Mouse (Mus musculus): ENCODE measurements at regions not wholly inside any gene's neighbourhood (a gene's known extent, or its start where the extent isn't known, plus 50 kb on each side); places are given as distances from the start of the nearest gene placed in this dataset.

GRCm38 (mm10) chr16:9195821-9196220, 365.9 kb downstream of the 1810013L24Rik start:
- in situ Hi-C loops (cut with MboI; ENCODE audit: low pct_ligation_motif_present, low pct_unique_long_range_greater_than_20kb, low sequenced_read_pairs) = no loop called here
- no peak for TF ChIP-seq USF2 (conservative IDR thresholded peaks at IDR 0.05; ENCODE audit: low read depth, low read length)
- no peaks in the 10 kb centered on the region for H3K79me2 ChIP-seq (replicated peaks; ENCODE audit: control insufficient read depth, extremely low read depth, insufficient read depth, poor library complexity, severe bottlenecking)
- peaks cover 0 to 2% of the 10 kb centered on the region in 2 experiments; a peak in 1 of 4 replicates for H3K4me1 ChIP-seq (ENCODE audit: control insufficient read depth in 1 of 2, insufficient read depth in 2 of 2)
- no peak for DNase-seq (ENCODE audit: extremely low read depth)
- no peak overlapping the region for H3K27ac ChIP-seq (ENCODE audit: insufficient read depth, low read depth)
- dilution Hi-C loops (cut with MboI; ENCODE audit: extremely low pct_ligation_motif_present, extremely low pct_unique_long_range_greater_than_20kb, low sequenced_read_pairs) = no loop called here
- H3K4me3 ChIP-seq (replicated peaks in 1 of 3; ENCODE audit: low read depth in 2 of 3, low read length in 2 of 3, poor library complexity in 1 of 3) = no peak overlapping the region
- no peaks in the 10 kb centered on the region for H3K36me3 ChIP-seq (replicated peaks in 1 of 2; ENCODE audit: control insufficient read depth in 1 of 2, insufficient read depth in 1 of 2, low read length in 1 of 2)
- H3K4me2 ChIP-seq (ENCODE audit: insufficient read depth, low read depth, poor library complexity, severe bottlenecking) = no peak overlapping the region
- no peaks in the 10 kb centered on the region for H3K9me3 ChIP-seq (replicated peaks; ENCODE audit: low read length)
- H3K9ac ChIP-seq (ENCODE audit: insufficient read depth, low read depth) = no peak overlapping the region
- no peaks in the 10 kb centered on the region for H3K27me3 ChIP-seq (replicated peaks)

GRCm38 (mm10) chr16:9198903-9199532, 369.1 kb downstream of the 1810013L24Rik start:
- no peak for DNase-seq (ENCODE audit: extremely low read depth)
- H3K27ac ChIP-seq (ENCODE audit: insufficient read depth, low read depth) = no peak overlapping the region
- no peaks in the 10 kb centered on the region for H3K4me1 ChIP-seq (ENCODE audit: control insufficient read depth in 1 of 2, insufficient read depth in 2 of 2)
- H3K4me3 ChIP-seq (replicated peaks in 1 of 3; ENCODE audit: low read depth in 2 of 3, low read length in 2 of 3, poor library complexity in 1 of 3) = no peak overlapping the region
- dilution Hi-C loops (cut with MboI; ENCODE audit: extremely low pct_ligation_motif_present, extremely low pct_unique_long_range_greater_than_20kb, low sequenced_read_pairs) (no loop called here), in situ Hi-C loops (cut with MboI; ENCODE audit: low pct_ligation_motif_present, low pct_unique_long_range_greater_than_20kb, low sequenced_read_pairs) (no loop called here)
- TF ChIP-seq MAFK (IDR thresholded peaks at IDR 0.05; ENCODE audit: insufficient replicate concordance, low read length) (no peak), MXI1 (IDR thresholded peaks at IDR 0.05; ENCODE audit: low read depth, low read length) (no peak), MAX (IDR thresholded peaks at IDR 0.05; ENCODE audit: low read length) (no peak), KAT2A (IDR thresholded peaks at IDR 0.05; ENCODE audit: insufficient replicate concordance, low read length) (no peak), SIN3A (IDR thresholded peaks at IDR 0.05; ENCODE audit: low read length) (no peak), POLR2AphosphoS2 (IDR thresholded peaks at IDR 0.05; ENCODE audit: low read depth, low read length) (no peak), MYC (IDR thresholded peaks at IDR 0.05; ENCODE audit: low read depth, low read length) (no peak), NELFE (IDR thresholded peaks at IDR 0.05; ENCODE audit: low read depth, low read length) (no peak), EP300 (IDR thresholded peaks at IDR 0.05; ENCODE audit: low read length) (no peak), USF1 (IDR thresholded peaks at IDR 0.05; ENCODE audit: low read depth, low read length) (no peak), E2F4 (IDR thresholded peaks at IDR 0.05; ENCODE audit: insufficient replicate concordance, low read depth, low read length) (no peak), RAD21 (IDR thresholded peaks at IDR 0.05; ENCODE audit: low read depth, low read length) (no peak), USF2 (conservative IDR thresholded peaks at IDR 0.05; ENCODE audit: low read depth, low read length) (no peak)
- H3K9ac ChIP-seq (ENCODE audit: insufficient read depth, low read depth) = no peak overlapping the region
- H3K79me2 ChIP-seq (replicated peaks; ENCODE audit: control insufficient read depth, extremely low read depth, insufficient read depth, poor library complexity, severe bottlenecking) = no peaks in the 10 kb centered on the region
- H3K9me3 ChIP-seq (replicated peaks; ENCODE audit: low read length) = no peaks in the 10 kb centered on the region
- H3K4me2 ChIP-seq (ENCODE audit: insufficient read depth, low read depth, poor library complexity, severe bottlenecking) = no peak overlapping the region
- H3K36me3 ChIP-seq (replicated peaks in 1 of 2; ENCODE audit: control insufficient read depth in 1 of 2, insufficient read depth in 1 of 2, low read length in 1 of 2) = no peaks in the 10 kb centered on the region
- H3K27me3 ChIP-seq (replicated peaks) = no peaks in the 10 kb centered on the region

GRCm38 (mm10) chr16:9208602-9209001, 378.7 kb downstream of the 1810013L24Rik start:
- no peaks in the 10 kb centered on the region for H3K27me3 ChIP-seq (replicated peaks)
- H3K9me3 ChIP-seq (replicated peaks; ENCODE audit: low read length) = peaks cover 6% of the 10 kb centered on the region
- no peaks in the 10 kb centered on the region for H3K79me2 ChIP-seq (replicated peaks; ENCODE audit: control insufficient read depth, extremely low read depth, insufficient read depth, poor library complexity, severe bottlenecking)
- dilution Hi-C loops (cut with MboI; ENCODE audit: extremely low pct_ligation_motif_present, extremely low pct_unique_long_range_greater_than_20kb, low sequenced_read_pairs) = no loop called here
- no peaks in the 10 kb centered on the region for H3K36me3 ChIP-seq (replicated peaks in 1 of 2; ENCODE audit: control insufficient read depth in 1 of 2, insufficient read depth in 1 of 2, low read length in 1 of 2)
- no peak for DNase-seq (ENCODE audit: extremely low read depth)
- no peak overlapping the region for H3K27ac ChIP-seq (ENCODE audit: insufficient read depth, low read depth)
- H3K4me3 ChIP-seq (replicated peaks in 1 of 3; ENCODE audit: low read depth in 2 of 3, low read length in 2 of 3, poor library complexity in 1 of 3) = no peak overlapping the region
- in situ Hi-C loops (cut with MboI; ENCODE audit: low pct_ligation_motif_present, low pct_unique_long_range_greater_than_20kb, low sequenced_read_pairs) = no loop called here
- no peaks in the 10 kb centered on the region for H3K4me1 ChIP-seq (ENCODE audit: control insufficient read depth in 1 of 2, insufficient read depth in 2 of 2)
- H3K4me2 ChIP-seq (ENCODE audit: insufficient read depth, low read depth, poor library complexity, severe bottlenecking) = no peak overlapping the region
- no peak for TF ChIP-seq SMC3 (IDR thresholded peaks at IDR 0.05; ENCODE audit: low read depth, low read length)
- no peak for TF ChIP-seq JUN (IDR thresholded peaks at IDR 0.05; ENCODE audit: insufficient read depth, low read depth, low read length)
- TF ChIP-seq BHLHE40 (IDR thresholded peaks at IDR 0.05; ENCODE audit: low read depth, low read length) = no peak
- no peak for TF ChIP-seq MXI1 (IDR thresholded peaks at IDR 0.05; ENCODE audit: low read depth, low read length)
- TF ChIP-seq POLR2AphosphoS2 (IDR thresholded peaks at IDR 0.05; ENCODE audit: low read depth, low read length) = no peak
- TF ChIP-seq SIN3A (IDR thresholded peaks at IDR 0.05; ENCODE audit: low read length) = no peak
- H3K9ac ChIP-seq (ENCODE audit: insufficient read depth, low read depth) = no peak overlapping the region

Data from CH12.LX (cell line).